Mouse (Mus musculus): ENCODE data around the gene Napepld. TPM values are rescaled to one million over a fixed set of nuclear protein-coding genes. Genes with fewer than 3 reads are reported as not detected.

The Napepld gene
- total and polyA plus RNA-seq, 2 experiments from 2014 or later = 1.5 to 3.9 TPM

DNA sequence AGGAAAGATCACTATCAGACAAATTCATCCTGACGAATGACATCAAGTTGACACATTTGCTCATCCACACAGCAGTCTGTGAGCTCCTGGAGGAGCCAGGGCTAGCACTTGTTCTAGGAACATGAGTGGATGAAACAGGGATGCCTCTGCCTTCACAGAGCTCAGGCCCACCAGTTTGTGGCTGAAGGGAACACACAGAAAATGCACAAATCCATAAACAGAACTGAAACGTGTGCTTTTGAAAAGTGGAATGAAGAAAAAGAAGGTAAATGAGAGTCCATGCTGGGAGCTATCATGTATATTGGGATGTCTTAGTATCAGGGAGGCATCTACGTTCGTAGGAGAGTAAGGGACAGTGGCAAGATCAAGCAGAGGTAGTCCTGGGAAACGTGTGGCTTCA is 27.9 kb upstream of the Napepld start:
- no peaks in the 10 kb centered on the region for H3K27me3 ChIP-seq (ENCODE audit: insufficient read depth, low read length)
- H3K4me2 ChIP-seq (ENCODE audit: low read depth, low read length) = no peak overlapping the region
- WGBS = 86% methylated on average over 5 of the region's 5 CpGs
- H3K4me1 ChIP-seq (ENCODE audit: insufficient read depth, low read length) = peaks cover 7% of the 10 kb centered on the region; the same call in 1 of the 2 replicates
- H3K27ac ChIP-seq = no peak overlapping the region
- H3K4me3 ChIP-seq (ENCODE audit: low read length) = no peak overlapping the region
- no peak overlapping the region for H3K9ac ChIP-seq (replicated peaks; ENCODE audit: low read length)
- no peaks in the 10 kb centered on the region for H3K9me3 ChIP-seq (ENCODE audit: low read length)
- ATAC-seq (no peak), DNase-seq (ENCODE audit: low spot score) (no peak)
- no peak for TF ChIP-seq CTCF (IDR thresholded peaks at IDR 0.05; ENCODE audit: low read depth)
- no peaks in the 10 kb centered on the region for H3K36me3 ChIP-seq (ENCODE audit: insufficient read depth, low read length)

DNA sequence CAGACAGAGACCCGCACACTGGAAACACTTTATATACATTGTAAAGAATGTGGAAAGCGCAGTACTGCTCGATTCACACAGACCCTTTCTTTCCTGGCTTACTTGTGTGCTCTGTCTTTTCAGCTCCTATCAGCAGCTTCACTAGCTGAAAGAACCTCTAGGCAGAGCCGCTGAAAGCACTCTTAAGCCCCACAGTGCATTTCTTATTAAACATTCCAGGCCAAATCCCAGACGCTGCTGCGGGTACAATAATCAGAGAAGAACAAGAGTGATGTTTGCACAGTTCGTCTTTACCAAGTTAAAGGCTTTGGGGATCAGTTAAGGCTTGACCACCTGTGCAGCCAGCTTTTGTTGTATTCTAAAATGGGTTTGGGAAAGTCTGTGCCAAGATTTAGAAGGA is 23.7 kb upstream of the Napepld start:
- H3K4me3 ChIP-seq (ENCODE audit: low read length) = no peak overlapping the region
- H3K4me1 ChIP-seq (ENCODE audit: insufficient read depth, low read length) = no peaks in the 10 kb centered on the region
- peak overlapping the region; percentile 37 for H3K27ac ChIP-seq
- no peak overlapping the region for H3K9ac ChIP-seq (replicated peaks; ENCODE audit: low read length)
- ATAC-seq (no peak), DNase-seq (ENCODE audit: low spot score) (peak; percentile 29)
- no peaks in the 10 kb centered on the region for H3K9me3 ChIP-seq (ENCODE audit: low read length)
- H3K27me3 ChIP-seq (ENCODE audit: insufficient read depth, low read length) = no peaks in the 10 kb centered on the region
- 20% methylated on average over 7 of the region's 7 CpGs for WGBS
- H3K36me3 ChIP-seq (ENCODE audit: insufficient read depth, low read length) = no peaks in the 10 kb centered on the region
- no peak overlapping the region for H3K4me2 ChIP-seq (ENCODE audit: low read depth, low read length)
- TF ChIP-seq CTCF (IDR thresholded peaks at IDR 0.05; ENCODE audit: low read depth) = no peak

DNA sequence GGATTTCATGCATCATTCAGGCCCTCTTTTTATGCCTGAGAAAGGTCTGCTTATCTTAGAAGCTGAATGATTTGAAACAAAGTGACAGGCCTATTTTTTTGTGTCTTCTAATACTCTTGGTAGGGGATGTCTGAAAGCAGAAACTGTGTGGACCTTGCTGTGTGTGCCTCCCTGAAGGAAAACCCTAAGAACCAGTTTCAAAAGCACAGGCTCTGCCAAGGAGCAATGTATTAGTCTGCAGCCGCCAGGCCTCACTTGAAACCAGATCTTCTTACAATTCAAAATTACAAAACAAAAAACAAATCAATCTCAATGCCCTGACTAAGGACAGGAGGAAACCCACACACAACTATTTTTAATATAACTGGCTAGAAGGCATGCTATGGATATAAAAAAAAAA is 23.2 kb upstream of the Napepld start:
- Histone ChIP-seq H3K4me1 (ENCODE audit: insufficient read depth, low read length) (no peaks in the 10 kb centered on the region), H3K27ac (peak overlapping the region; percentile 37; the same call in 1 of the 2 replicates), H3K4me2 (ENCODE audit: low read depth, low read length) (no peak overlapping the region), H3K4me3 (ENCODE audit: low read length) (no peak overlapping the region), H3K27me3 (ENCODE audit: insufficient read depth, low read length) (no peaks in the 10 kb centered on the region), H3K9ac (replicated peaks; ENCODE audit: low read length) (no peak overlapping the region), H3K36me3 (ENCODE audit: insufficient read depth, low read length) (no peaks in the 10 kb centered on the region), H3K9me3 (ENCODE audit: low read length) (no peaks in the 10 kb centered on the region)
- TF ChIP-seq CTCF (IDR thresholded peaks at IDR 0.05; ENCODE audit: low read depth) = no peak
- DNase-seq (ENCODE audit: low spot score) = no peak
- no peak for ATAC-seq
- WGBS = 38% methylated on average over 1 of the region's 1 CpGs

DNA sequence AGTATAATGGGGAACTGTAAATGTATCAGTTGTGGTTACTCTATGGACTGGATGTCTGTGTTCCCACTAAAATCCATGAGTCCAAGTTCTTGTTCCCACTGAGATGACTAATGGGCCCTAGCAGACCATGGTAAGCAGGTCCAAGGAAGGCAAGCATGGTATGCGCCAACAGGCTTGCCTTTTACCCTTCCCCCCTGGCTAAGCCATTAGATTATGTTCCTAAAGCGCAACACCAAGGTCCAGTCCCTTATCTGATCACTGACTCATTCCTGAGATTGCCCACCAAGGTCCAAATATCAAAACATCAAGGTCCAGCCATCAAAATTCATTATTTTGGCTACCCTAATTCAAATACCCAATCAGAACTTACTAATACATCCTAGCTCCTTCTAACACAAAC is 18.0 kb upstream of the Napepld start:
- no peaks in the 10 kb centered on the region for H3K27me3 ChIP-seq (ENCODE audit: insufficient read depth, low read length)
- no peak overlapping the region for H3K4me3 ChIP-seq (ENCODE audit: low read length)
- H3K9me3 ChIP-seq (ENCODE audit: low read length) = no peaks in the 10 kb centered on the region
- no peak for DNase-seq (ENCODE audit: low spot score)
- no peak overlapping the region for H3K4me2 ChIP-seq (ENCODE audit: low read depth, low read length)
- no peak overlapping the region for H3K27ac ChIP-seq
- TF ChIP-seq CTCF (IDR thresholded peaks at IDR 0.05; ENCODE audit: low read depth) = no peak
- no peaks in the 10 kb centered on the region for H3K4me1 ChIP-seq (ENCODE audit: insufficient read depth, low read length)
- H3K9ac ChIP-seq (replicated peaks; ENCODE audit: low read length) = no peak overlapping the region
- H3K36me3 ChIP-seq (ENCODE audit: insufficient read depth, low read length) = no peaks in the 10 kb centered on the region
- ATAC-seq = no peak
- WGBS = 97% methylated on average over 2 of the region's 2 CpGs

DNA sequence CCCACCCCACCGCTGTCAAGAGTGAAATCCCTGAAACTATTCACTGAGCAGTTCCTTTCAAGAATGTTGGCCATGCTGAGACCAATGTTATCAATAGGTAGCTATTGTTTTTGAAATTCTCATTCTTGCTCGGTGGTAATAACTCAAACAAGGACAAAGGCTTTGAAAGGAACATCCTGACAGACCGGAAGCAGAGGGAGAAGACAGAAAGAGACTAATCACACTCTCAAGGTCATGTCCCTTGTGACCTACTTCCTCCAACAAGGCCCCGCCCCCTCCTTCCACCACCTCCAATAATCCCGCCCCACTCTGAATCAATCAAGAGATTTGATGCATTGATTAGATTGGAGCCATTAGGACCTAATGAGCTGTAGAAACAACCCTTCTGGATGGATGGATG is 17.4 kb upstream of the Napepld start:
- H3K27ac ChIP-seq = no peak overlapping the region
- no peak for DNase-seq (ENCODE audit: low spot score)

DNA sequence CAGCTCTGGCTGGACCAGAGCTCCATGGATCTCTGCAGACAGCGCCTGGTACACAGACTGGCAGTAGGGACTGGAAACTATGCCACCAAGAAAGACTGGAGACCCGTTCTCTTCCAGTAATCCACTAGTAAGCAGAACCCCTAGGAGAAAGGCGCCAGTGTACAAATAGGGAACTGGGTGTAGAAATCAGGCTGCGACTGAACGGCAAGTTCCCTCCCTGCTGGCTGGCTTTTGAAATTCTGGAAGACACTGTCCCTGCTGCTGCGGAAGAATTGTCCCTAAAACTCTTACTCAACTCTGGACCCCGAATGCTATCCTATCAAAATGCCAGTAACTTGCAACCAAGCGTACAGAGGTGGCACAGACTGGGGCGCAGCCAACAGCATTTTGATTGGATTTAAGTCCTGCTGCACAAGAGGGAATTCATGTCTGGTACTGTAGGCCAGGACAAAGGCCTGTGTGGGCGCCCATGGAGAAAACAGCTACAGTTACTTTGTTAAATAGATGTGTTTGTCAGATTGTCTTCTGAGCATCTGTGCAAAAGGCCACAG is 16.0 kb upstream of the Napepld start:
- Histone ChIP-seq H3K9me3 (ENCODE audit: low read length) (no peaks in the 10 kb centered on the region), H3K4me2 (ENCODE audit: low read depth, low read length) (no peak overlapping the region), H3K4me1 (ENCODE audit: insufficient read depth, low read length) (peaks cover 3% of the 10 kb centered on the region; the same call in 1 of the 2 replicates), H3K27ac (no peak overlapping the region), H3K36me3 (ENCODE audit: insufficient read depth, low read length) (no peaks in the 10 kb centered on the region), H3K4me3 (ENCODE audit: low read length) (no peak overlapping the region), H3K27me3 (ENCODE audit: insufficient read depth, low read length) (no peaks in the 10 kb centered on the region), H3K9ac (replicated peaks; ENCODE audit: low read length) (no peak overlapping the region)
- TF ChIP-seq CTCF (IDR thresholded peaks at IDR 0.05; ENCODE audit: low read depth) = no peak
- DNase-seq (ENCODE audit: low spot score) = no peak
- ATAC-seq = no peak
- WGBS = 72% methylated on average over 10 of the region's 10 CpGs

More for the DNA sequence above, 17.4 kb upstream of the Napepld start:
- Histone ChIP-seq H3K4me3 (ENCODE audit: low read length) (no peak overlapping the region), H3K27me3 (ENCODE audit: insufficient read depth, low read length) (no peaks in the 10 kb centered on the region), H3K9me3 (ENCODE audit: low read length) (no peaks in the 10 kb centered on the region), H3K4me1 (ENCODE audit: insufficient read depth, low read length) (no peaks in the 10 kb centered on the region), H3K4me2 (ENCODE audit: low read depth, low read length) (no peak overlapping the region), H3K9ac (replicated peaks; ENCODE audit: low read length) (no peak overlapping the region), H3K36me3 (ENCODE audit: insufficient read depth, low read length) (no peaks in the 10 kb centered on the region)
- 79% methylated on average over 5 of the region's 5 CpGs for WGBS
- no peak for TF ChIP-seq CTCF (IDR thresholded peaks at IDR 0.05; ENCODE audit: low read depth)
- ATAC-seq = no peak

DNA sequence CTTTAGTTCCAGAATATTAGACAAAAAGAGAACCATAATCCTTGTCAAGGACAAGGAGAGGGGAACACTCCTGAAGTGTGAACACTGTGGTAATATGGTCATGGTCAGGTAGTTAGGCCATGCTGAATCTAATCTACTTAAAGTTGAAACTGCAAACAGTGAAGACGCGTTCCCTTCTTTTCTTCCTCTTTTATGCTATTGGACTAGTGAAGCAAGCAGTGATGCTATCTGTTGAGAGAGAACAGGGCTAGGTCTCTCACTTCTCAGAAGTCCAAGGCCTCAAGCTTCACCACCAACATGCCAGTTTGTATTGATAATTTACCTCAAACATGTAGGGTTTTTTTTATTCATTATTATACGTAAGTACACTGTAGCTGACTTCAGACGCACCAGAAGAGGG is 13.3 kb upstream of the Napepld start:
- Histone ChIP-seq H3K4me1 (ENCODE audit: insufficient read depth, low read length) (peaks cover 5% of the 10 kb centered on the region; the same call in 1 of the 2 replicates), H3K9ac (replicated peaks; ENCODE audit: low read length) (no peak overlapping the region), H3K4me3 (ENCODE audit: low read length) (no peak overlapping the region), H3K4me2 (ENCODE audit: low read depth, low read length) (no peak overlapping the region), H3K36me3 (ENCODE audit: insufficient read depth, low read length) (no peaks in the 10 kb centered on the region), H3K27ac (no peak overlapping the region), H3K9me3 (ENCODE audit: low read length) (no peaks in the 10 kb centered on the region), H3K27me3 (ENCODE audit: insufficient read depth, low read length) (no peaks in the 10 kb centered on the region)
- no peak for ATAC-seq
- WGBS = 96% methylated on average over 4 of the region's 4 CpGs
- TF ChIP-seq CTCF (IDR thresholded peaks at IDR 0.05; ENCODE audit: low read depth) = no peak
- DNase-seq (ENCODE audit: low spot score) = no peak
